Mouse (Mus musculus) c-Kit-negative CD71-positive TER-119-positive erythroid progenitor cells, embryonic 14.5 days (primary cell): Measurements from ENCODE around the gene Ppara.
"Not testable (repeated sequence)": the region's sequence is repeated elsewhere in the genome, so short reads cannot be mapped to it uniquely, and the experiment has no call there.

ENCODE experiments used
- DNase-seq: peaks from one replicate; pipeline ENCODE4 v3.0.0-alpha.2; 2013; ENCODE audit warnings: low read depth, low spot score

Ppara gene

GRCm38 (mm10) chr15:85756611-85757010 is 21.8 kb downstream of the Ppara start:
- no peak for DNase-seq

- DNase-seq: no peak
Measured at GRCm38 (mm10) chr15:85757768-85758167, 23.0 kb downstream of the Ppara start.

- no peak for DNase-seq
Measured at GRCm38 (mm10) chr15:85762761-85763160, 28.0 kb downstream of the Ppara start.

- DNase-seq: no peak
Measured at GRCm38 (mm10) chr15:85765022-85765421, 30.2 kb downstream of the Ppara start.

GRCm38 (mm10) chr15:85766677-85767076 is 31.9 kb downstream of the Ppara start:
- DNase-seq: no peak

- DNase-seq: no peak
Measured at GRCm38 (mm10) chr15:85768991-85769390, 34.2 kb downstream of the Ppara start.

- DNase-seq: no peak
Measured at GRCm38 (mm10) chr15:85771306-85772121, 36.7 kb downstream of the Ppara start.

GRCm38 (mm10) chr15:85772146-85772740 is 37.5 kb downstream of the Ppara start:
- no peak for DNase-seq

- DNase-seq: no peak
Measured at GRCm38 (mm10) chr15:85774419-85774818, 39.6 kb downstream of the Ppara start.

- DNase-seq: no peak
Measured at GRCm38 (mm10) chr15:85775001-85775400, 40.2 kb downstream of the Ppara start.

- DNase-seq: no peak
Measured at GRCm38 (mm10) chr15:85776241-85776640, 41.5 kb downstream of the Ppara start.

- no peak for DNase-seq
Measured at GRCm38 (mm10) chr15:85776771-85777170, 42.0 kb downstream of the Ppara start.

- not testable (repeated sequence) for DNase-seq
Measured at GRCm38 (mm10) chr15:85778891-85779290, 44.1 kb downstream of the Ppara start.

GRCm38 (mm10) chr15:85783146-85783545 is 48.4 kb downstream of the Ppara start:
- DNase-seq: no peak

- no peak for DNase-seq
Measured at GRCm38 (mm10) chr15:85784341-85784740, 49.6 kb downstream of the Ppara start.

- DNase-seq: no peak
Measured at GRCm38 (mm10) chr15:85786711-85787110, 51.9 kb downstream of the Ppara start.

GRCm38 (mm10) chr15:85787482-85787881 is 52.7 kb downstream of the Ppara start:
- no peak for DNase-seq

GRCm38 (mm10) chr15:85788051-85788450 is 53.3 kb downstream of the Ppara start:
- DNase-seq: no peak

GRCm38 (mm10) chr15:85788633-85789032 is 53.9 kb downstream of the Ppara start:
- DNase-seq: no peak

GRCm38 (mm10) chr15:85791449-85791848 is 56.7 kb downstream of the Ppara start:
- no peak for DNase-seq

GRCm38 (mm10) chr15:85792819-85793218 is 58.0 kb downstream of the Ppara start:
- DNase-seq: no peak

- no peak for DNase-seq
Measured at GRCm38 (mm10) chr15:85795516-85795915, 60.7 kb downstream of the Ppara start.

- no peak for DNase-seq
Measured at GRCm38 (mm10) chr15:85798676-85799075, 63.9 kb downstream of the Ppara start.
